Mouse (Mus musculus) left cerebral cortex, adult 18-20 months (tissue): Measurements from ENCODE around the gene Gm49391. TPM values are rescaled to one million over a fixed set of nuclear protein-coding genes. Genes with fewer than 3 reads are reported as not detected.
"Not testable (repeated sequence)": the region's sequence is repeated elsewhere in the genome, so short reads cannot be mapped to it uniquely, and the experiment has no call there.

Experiments
- DNase-seq, 2 experiments: peaks; one replicate each; pipeline ENCODE4 v3.0.0; 2021 to 2022; ENCODE audit warnings: low spot score in 2 of 2, mixed read lengths in 1 of 2
- long read RNA-seq, 2 experiments: library from polyadenylated mRNA; stranded (forward); transcript quantifications; one replicate each; pipeline ENCODE4 v2.0.0; 2021
- total RNA-seq, 2 experiments: library from RNA; stranded (reverse); gene quantifications; 2 replicates each; pipeline ENCODE4 v1.2.3; 2021

Gm49391 gene
- total RNA-seq = under 1 TPM; 0.49 to 0.66 TPM
- long read RNA-seq, experiment 1 = 0 reads
- long read RNA-seq, experiment 2 = 0 reads

DNA sequence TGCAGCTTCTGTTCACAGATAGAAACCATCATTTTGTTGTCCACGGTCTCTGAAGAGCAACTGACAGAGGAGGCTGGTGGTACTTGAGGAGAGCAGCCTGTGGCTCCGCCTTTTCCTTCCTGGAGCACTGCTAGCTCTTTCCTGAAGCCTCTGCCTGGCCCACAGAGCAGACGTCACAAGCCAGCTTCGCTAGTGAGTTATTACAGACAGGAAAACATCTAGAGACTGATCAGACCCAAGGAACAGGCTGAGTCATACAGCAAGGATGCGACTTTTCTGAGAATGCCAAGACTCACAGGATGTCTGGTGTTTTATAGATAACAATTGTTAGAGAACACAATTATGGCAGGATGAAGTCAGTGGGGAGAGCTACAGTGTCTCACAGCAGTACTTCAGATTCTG is at the start of gene Gm49391, which contains the start of gene Ctla2a:
Gene Gm49391 (minus strand): TSS at position 72 of the 402 bp plus-strand sequence.
Gene Ctla2a (minus strand): TSS at position 126 of the 402 bp plus-strand sequence.
- no peak for DNase-seq

DNA sequence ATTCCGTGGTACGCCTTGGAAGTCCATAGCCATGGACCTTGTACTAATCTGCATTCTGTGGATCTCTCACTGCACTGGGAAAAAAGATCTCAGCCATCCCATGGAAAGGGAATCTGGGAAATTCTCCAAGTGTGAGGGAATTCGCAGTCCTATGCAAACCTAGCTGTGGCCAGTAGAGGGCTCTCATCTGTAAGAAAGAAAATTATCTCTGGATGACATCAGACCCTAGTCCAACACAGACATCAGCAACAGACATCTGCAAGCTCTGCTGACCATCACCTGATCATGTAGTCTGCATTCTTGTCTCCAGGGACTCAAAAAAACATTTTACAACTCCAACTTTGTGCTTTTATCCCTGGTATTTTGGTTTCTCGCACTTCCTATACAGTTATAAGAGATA is 35.9 kb upstream of the Gm49391 start:
- DNase-seq = not testable (repeated sequence)

DNA sequence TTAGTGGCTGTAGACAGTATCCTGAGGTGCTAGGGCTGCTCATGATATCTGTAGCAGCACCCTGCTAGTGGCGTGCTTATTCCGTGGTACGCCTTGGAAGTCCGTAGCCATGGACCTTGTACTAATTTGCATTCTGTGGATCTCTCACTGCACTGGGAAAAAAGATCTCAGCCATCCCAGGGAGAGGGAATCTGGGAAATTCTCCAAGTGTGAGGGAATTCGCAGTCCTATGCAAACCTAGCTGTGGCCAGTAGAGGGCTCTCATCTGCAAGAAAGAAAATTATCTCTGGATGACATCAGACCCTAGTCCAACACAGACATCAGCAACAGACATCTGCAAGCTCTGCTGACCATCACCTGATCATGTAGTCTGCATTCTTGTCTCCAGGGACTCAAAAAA is 27.6 kb upstream of the Gm49391 start:
- not testable (repeated sequence) for DNase-seq

GRCm38 (mm10) chr13:60961706-60962105 is 25.3 kb upstream of the Gm49391 start:
- no peak for DNase-seq

DNA sequence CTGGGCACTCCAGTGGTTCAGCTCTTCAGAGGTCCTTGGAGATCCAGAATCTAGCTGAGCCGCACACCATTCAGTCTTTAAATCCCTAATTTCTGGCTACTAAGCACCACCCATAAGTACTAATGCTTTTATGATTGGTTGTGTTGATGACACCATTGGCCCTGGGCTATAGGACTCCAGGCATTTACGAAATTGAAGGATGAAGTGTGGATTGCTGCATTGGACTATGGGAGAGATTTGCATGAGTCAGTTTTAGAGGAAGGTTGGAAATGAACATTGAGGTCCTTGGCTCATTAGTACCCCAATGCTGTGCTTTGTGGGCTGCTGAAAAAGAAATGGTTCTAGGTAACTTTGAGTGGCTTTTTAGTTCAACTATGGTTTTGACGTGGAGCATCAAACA is 5.5 kb upstream of the Gm49391 start, which contains the start of gene Tpbpa:
Gene Tpbpa (minus strand): TSS at position 101 of the 400 bp plus-strand sequence.
- not testable (repeated sequence) for DNase-seq

GRCm38 (mm10) chr13:60935490-60935889 is 881 bp downstream of the Gm49391 start, which contains the start of gene Gm49393:
TSS of gene Gm49393 (minus strand) at chr13:60935590.
- not testable (repeated sequence) for DNase-seq

- not testable (repeated sequence) for DNase-seq
These were observed 31.6 kb downstream of the Gm49391 start, which contains the start of gene Tpbpb for GRCm38 (mm10) chr13:60904780-60905179. TSS of gene Tpbpb (minus strand) at chr13:60904880.

- DNase-seq = no peak
These were observed 39.0 kb downstream of the Gm49391 start, which contains the start of gene Ctla2b for GRCm38 (mm10) chr13:60897328-60897727. TSS of gene Ctla2b (minus strand) at chr13:60897447.

- DNase-seq = not testable (repeated sequence)
These were observed 39.6 kb downstream of the Gm49391 start, which contains the start of gene Gm49392 for GRCm38 (mm10) chr13:60896794-60897193. TSS of gene Gm49392 (minus strand) at chr13:60896894.

DNA sequence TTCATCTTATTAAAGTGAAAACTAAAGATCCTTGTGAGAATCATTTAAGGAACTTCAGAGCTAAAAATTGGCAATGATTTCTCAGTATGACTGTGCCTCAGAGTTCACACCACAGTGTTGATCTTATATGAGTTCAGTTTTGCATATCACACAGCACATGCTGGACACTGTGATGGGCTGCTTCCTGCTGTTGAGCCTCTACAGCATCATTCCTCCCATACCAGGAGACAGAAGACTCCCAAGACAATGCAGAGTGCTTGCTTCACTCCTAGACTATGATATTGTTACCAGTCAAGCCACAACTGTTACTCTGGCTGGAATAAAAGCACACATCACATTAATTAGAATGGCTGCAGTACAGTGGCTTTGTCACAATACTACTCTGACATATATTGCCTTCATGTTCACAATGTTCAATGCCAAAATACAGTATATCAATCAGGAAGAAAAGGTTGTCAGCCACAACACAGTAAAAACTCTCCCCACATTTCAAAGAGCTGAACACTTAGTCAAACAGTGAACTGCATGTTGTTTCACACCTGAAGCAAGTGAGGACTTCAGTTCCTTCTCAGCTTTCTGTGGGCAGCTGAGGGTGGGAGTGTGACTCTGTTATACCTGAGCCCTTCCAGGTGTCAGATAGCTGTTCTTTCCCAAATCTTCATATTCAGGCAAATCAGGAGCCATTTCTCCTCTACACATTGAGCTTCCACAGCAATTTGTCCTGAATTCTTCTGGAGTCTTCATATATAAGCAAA is 40.8 kb downstream of the Gm49391 start:
- no peak for DNase-seq

- no peak for DNase-seq
These were observed 44.1 kb downstream of the Gm49391 start for GRCm38 (mm10) chr13:60892301-60892700.

DNA sequence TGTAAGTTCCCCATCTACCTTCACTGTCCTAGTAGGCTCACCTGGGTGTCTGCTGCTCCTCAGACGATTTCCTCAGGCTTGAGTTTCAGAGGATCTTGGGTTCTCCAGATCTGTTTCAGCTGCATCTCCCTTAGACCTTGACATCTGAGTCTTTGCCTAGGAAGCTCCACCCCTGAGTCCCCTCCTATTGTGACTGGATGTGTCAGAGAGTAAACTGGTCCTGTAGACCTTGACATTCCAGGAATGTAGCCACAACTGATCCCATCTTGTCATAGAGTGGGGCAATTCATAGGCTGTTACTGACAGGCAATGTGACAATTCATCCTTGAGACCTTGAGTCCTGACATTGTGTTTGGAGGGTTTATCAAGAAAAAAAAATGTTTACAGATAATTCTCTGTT is 72.1 kb downstream of the Gm49391 start, which contains the start of gene 4930486L24Rik:
Gene 4930486L24Rik (minus strand): TSS at position 195 of the 400 bp plus-strand sequence.
- no peak for DNase-seq

DNA sequence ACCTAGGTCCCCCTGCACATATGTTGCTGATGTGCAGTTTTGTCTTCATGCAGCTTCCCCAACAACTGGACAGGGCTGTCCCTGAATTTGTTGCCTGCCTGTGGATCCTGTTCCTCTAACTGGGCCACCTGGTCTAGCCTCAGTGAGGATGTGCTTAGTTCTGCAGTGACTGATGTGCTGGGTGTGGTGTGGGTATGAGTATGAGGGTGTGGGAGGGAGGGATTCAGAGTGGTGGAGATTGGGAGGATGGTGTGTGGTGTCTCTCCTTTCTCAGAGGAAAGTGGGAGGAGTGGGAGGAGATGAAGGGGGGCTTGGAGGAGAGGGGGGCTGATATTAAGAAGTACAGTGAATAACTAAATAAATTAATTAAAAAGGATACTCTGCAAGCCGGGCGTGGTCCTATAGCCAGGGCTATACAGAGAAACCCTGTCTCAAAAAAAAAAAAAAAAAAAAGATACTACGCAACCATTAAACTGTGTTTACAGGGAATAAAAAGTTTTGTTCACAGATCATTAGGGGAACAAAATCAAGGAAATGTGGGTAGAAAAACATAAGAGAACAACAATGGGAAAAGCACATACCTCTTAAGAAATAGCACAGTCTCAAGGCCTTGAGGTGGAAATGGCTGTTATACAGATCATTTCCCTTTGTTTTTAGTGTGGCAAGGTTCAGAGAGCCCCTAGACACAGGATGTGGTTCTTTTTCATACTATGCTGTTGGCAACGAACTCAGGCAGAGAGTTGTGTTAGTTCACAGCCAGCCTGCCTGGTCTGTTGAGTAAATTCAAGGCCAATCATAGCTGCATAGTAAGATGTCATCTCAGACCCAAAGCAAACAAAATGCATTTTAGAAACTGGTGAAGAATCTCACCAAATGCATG is 87.9 kb downstream of the Gm49391 start:
- DNase-seq = no peak

Other genes with a start within 250 kb of the Gm49391 start
- not detected for gene BC051665, start 150.2 kb downstream of the Gm49391 start, total RNA-seq
- not detected for gene Ctsll3, start 133.7 kb downstream of the Gm49391 start, total RNA-seq
- gene 4930486L24Rik, start 72.1 kb downstream of the Gm49391 start, total RNA-seq = not detected
- gene Gm49392, start 39.7 kb downstream of the Gm49391 start, total RNA-seq = under 1 TPM in 1 of 2 experiments, not detected in 1; 0.51 TPM
- gene Ctla2b, start 39.1 kb downstream of the Gm49391 start, total RNA-seq = 1 to 10 TPM; 1.9 to 2.2 TPM
- gene Tpbpb, start 31.7 kb downstream of the Gm49391 start, total RNA-seq = not detected
- gene Gm49393, start 981 bp downstream of the Gm49391 start, total RNA-seq = not detected
- 10 to 100 TPM; 15.6 to 17.2 TPM for gene Ctla2a, start 54 bp upstream of the Gm49391 start, total RNA-seq
- gene Tpbpa, start 5.4 kb upstream of the Gm49391 start, total RNA-seq = not detected
- gene Ctsj, start 69.4 kb upstream of the Gm49391 start, total RNA-seq = not detected
- gene Ctsq, start 104.1 kb upstream of the Gm49391 start, total RNA-seq = not detected
- not detected for gene Ctsr, start 227.7 kb upstream of the Gm49391 start, total RNA-seq